Mouse (Mus musculus): ENCODE measurements at regions not wholly inside any gene's neighbourhood (a gene's known extent, or its start where the extent isn't known, plus 50 kb on each side); places are given as distances from the start of the nearest gene placed in this dataset.

DNA sequence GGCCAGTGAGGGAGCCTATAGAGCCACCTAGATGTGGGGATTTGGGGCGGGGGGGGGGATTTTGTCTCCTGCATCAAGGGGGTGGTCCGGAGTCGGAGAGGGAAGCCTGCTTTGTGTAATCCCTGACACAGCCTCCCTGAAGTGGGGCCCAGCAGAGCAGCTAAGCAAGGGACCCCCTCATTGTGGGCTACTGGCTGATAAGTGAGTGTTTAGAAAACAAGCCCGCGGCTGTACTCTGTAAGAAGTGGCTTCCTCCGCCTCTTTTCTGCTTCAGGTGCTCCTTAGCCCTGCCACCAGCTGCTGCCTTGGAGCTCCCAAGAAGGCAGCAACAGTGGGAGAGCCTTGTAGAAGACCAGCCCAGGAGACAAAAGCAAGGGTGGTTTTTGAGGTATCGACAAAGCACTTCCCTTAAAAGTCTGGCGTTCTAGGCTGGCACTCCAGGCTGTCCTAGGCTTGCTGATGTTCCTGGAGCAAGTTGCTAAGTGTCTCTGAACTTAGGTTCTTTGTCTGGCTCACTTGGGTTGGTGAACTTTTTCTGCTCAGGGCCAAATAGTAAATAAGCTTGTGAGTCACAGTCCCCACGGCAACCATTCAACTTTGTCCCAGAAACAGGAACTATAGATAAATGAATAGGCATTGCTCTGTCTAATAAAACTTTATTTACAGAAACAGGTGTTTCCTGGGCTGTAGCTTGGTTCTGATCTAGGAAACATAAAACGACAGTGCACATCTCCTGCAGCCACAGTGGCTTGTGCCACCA lies 94.3 kb upstream of the Med13l start:
- Histone ChIP-seq H3K4me1 (ENCODE audit: control insufficient read depth, insufficient read depth, low read length) (peaks cover 13% of the 10 kb centered on the region), H3K9ac (ENCODE audit: low read depth, low read length) (0 out of 2 replicates have a peak overlapping the region, but pooled peaks have one; percentile 31), H3K36me3 (ENCODE audit: control insufficient read depth, insufficient read depth, low read length) (no peaks in the 10 kb centered on the region), H3K27ac (ENCODE audit: low read depth, low read length) (peak overlapping the region; percentile 60), H3K9me3 (ENCODE audit: control insufficient read depth, low read length) (no peaks in the 10 kb centered on the region), H3K4me2 (replicated peaks; ENCODE audit: low read depth, low read length) (peak overlapping the region; percentile 44), H3K4me3 (ENCODE audit: low read length) (peak overlapping the region; percentile 22; the same call in 1 of the 2 replicates), H3K27me3 (ENCODE audit: control insufficient read depth, insufficient read depth, low read length) (no peaks in the 10 kb centered on the region; the same call in 1 of the 2 replicates)
- no peak for ATAC-seq (ENCODE audit: low FRiP score, low TSS enrichment)
- 19% methylated on average over 10 of the region's 10 CpGs for WGBS

GRCm38 (mm10) chr5:118468739-118469138 lies 91.7 kb upstream of the Med13l start:
- no peak for ATAC-seq (ENCODE audit: low FRiP score, low TSS enrichment)
- H3K4me3 ChIP-seq (ENCODE audit: low read length) = no peak overlapping the region
- no peak overlapping the region for H3K4me2 ChIP-seq (replicated peaks; ENCODE audit: low read depth, low read length)
- WGBS = 45% methylated on average over 4 of the region's 4 CpGs
- H3K27me3 ChIP-seq (ENCODE audit: control insufficient read depth, insufficient read depth, low read length) = no peaks in the 10 kb centered on the region; the same call in 1 of the 2 replicates
- no peaks in the 10 kb centered on the region for H3K36me3 ChIP-seq (ENCODE audit: control insufficient read depth, insufficient read depth, low read length)
- H3K4me1 ChIP-seq (ENCODE audit: control insufficient read depth, insufficient read depth, low read length) = peaks cover 13% of the 10 kb centered on the region
- H3K27ac ChIP-seq (ENCODE audit: low read depth, low read length) = no peak overlapping the region
- H3K9ac ChIP-seq (ENCODE audit: low read depth, low read length) = no peak overlapping the region
- no peaks in the 10 kb centered on the region for H3K9me3 ChIP-seq (ENCODE audit: control insufficient read depth, low read length)

DNA sequence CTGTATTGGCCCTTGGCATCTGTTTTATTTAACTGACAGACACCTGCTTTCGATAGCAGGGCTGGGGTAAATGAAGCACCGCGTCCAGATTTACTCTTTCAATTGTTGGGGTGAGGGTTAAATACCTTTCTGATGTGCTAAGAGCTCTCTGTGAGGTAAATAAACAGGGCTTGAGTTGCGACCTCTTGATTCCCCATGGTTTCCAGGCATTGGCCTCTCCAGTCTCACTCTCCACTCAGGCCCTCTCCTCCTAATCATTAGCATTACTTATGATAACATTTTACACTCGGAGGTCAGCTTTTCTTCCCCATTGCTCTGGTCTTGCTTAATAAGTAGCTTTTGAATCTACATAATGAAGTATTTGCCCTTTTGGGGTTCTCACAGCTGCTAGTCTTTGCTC lies 88.9 kb upstream of the Med13l start:
- Histone ChIP-seq H3K4me2 (replicated peaks; ENCODE audit: low read depth, low read length) (no peak overlapping the region), H3K4me1 (ENCODE audit: control insufficient read depth, insufficient read depth, low read length) (no peaks in the 10 kb centered on the region)

DNA sequence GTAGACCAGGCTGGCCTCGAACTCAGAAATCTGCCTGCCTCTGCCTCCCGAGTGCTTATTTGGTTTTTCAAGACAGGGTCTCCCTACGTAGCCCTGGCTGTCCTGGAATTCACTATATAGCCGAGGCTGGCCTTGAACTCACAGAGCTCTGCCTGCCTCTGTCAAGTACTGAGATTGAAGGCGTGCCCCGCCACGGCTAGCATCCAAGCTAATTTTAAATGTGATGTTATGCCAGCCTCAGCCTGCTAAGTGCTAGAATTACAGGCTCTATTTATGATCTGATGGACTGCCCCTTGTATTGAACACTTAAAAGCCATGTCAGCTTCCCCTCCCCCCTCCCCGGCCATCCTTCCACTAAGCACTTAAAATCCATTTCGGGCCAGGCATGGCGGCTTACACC lies 88.2 kb upstream of the Med13l start:
- no peak overlapping the region for H3K4me3 ChIP-seq (ENCODE audit: low read length)
- no peak for ATAC-seq (ENCODE audit: low FRiP score, low TSS enrichment)
- no peaks in the 10 kb centered on the region for H3K27me3 ChIP-seq (ENCODE audit: control insufficient read depth, insufficient read depth, low read length)
- H3K9ac ChIP-seq (ENCODE audit: low read depth, low read length) = no peak overlapping the region
- no peaks in the 10 kb centered on the region for H3K9me3 ChIP-seq (ENCODE audit: control insufficient read depth, low read length)
- no peaks in the 10 kb centered on the region for H3K36me3 ChIP-seq (ENCODE audit: control insufficient read depth, insufficient read depth, low read length)
- H3K27ac ChIP-seq (ENCODE audit: low read depth, low read length) = no peak overlapping the region
- no peaks in the 10 kb centered on the region for H3K4me1 ChIP-seq (ENCODE audit: control insufficient read depth, insufficient read depth, low read length)
- H3K4me2 ChIP-seq (replicated peaks; ENCODE audit: low read depth, low read length) = no peak overlapping the region
- WGBS = 91% methylated on average over 10 of the region's 10 CpGs

More for the DNA sequence above, 88.9 kb upstream of the Med13l start:
- Histone ChIP-seq H3K27ac (ENCODE audit: low read depth, low read length) (no peak overlapping the region), H3K36me3 (ENCODE audit: control insufficient read depth, insufficient read depth, low read length) (no peaks in the 10 kb centered on the region), H3K9ac (ENCODE audit: low read depth, low read length) (no peak overlapping the region), H3K27me3 (ENCODE audit: control insufficient read depth, insufficient read depth, low read length) (no peaks in the 10 kb centered on the region), H3K9me3 (ENCODE audit: control insufficient read depth, low read length) (no peaks in the 10 kb centered on the region), H3K4me3 (ENCODE audit: low read length) (no peak overlapping the region)
- ATAC-seq (ENCODE audit: low FRiP score, low TSS enrichment) = no peak
- WGBS = 52% methylated on average over 5 of the region's 5 CpGs

DNA sequence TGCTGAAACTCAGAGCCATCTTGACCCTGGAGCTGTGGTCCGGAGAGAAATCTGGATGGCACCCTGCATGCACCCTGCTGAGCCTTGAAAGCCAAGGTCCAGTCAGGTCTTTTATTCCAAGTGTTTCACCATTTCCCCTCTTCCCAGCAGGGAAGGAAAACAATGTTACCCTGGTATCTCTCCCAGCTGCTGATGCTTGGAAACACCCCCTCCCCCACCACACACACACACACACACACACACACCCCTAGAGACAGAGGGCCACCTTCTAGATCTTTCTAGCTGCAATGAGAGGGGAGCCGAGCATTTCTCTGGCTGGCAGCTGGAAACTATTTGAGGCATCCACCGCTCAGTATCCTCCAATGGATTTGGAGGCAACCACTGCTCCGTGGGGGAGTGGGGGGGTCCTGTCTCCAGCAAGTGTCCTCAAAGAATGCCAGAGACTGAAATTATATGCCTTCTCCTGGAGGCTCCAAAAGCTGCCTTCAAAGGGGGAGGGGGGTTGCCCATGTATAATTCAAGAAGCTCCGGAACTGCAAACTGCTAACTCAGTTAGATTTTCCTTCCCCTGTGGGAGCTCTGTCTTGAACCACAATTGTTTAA lies 87.2 kb upstream of the Med13l start:
- H3K27me3 ChIP-seq (ENCODE audit: control insufficient read depth, insufficient read depth, low read length) = no peaks in the 10 kb centered on the region
- no peak overlapping the region for H3K4me2 ChIP-seq (replicated peaks; ENCODE audit: low read depth, low read length)
- H3K27ac ChIP-seq (ENCODE audit: low read depth, low read length) = no peak overlapping the region
- H3K9ac ChIP-seq (ENCODE audit: low read depth, low read length) = no peak overlapping the region
- no peak overlapping the region for H3K4me3 ChIP-seq (ENCODE audit: low read length)
- no peak for ATAC-seq (ENCODE audit: low FRiP score, low TSS enrichment)
- peaks cover 6% of the 10 kb centered on the region; the same call in 1 of the 2 replicates for H3K4me1 ChIP-seq (ENCODE audit: control insufficient read depth, insufficient read depth, low read length)
- no peaks in the 10 kb centered on the region for H3K36me3 ChIP-seq (ENCODE audit: control insufficient read depth, insufficient read depth, low read length)
- no peaks in the 10 kb centered on the region for H3K9me3 ChIP-seq (ENCODE audit: control insufficient read depth, low read length)
- WGBS = 51% methylated on average over 5 of the region's 5 CpGs

DNA sequence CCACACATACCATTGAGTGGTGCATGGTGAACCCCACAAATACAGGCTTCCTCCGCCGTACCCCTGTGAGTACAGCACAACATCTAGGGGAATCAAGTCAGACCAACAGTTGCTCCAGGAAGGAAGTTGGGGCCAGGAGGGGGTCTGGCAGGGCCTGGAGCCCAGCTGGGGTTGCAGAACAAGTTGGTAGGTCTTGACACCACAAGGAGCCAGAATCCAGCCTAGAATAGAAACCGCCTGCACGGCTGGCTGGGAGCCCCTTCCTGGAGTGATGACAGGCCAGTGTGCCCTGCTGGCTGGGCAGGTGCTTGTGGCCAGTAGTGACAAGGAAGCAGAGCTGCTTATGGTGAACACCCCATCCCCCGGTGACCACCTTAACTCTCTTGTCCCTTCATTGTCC lies 83.9 kb upstream of the Med13l start:
- Histone ChIP-seq H3K4me1 (ENCODE audit: control insufficient read depth, insufficient read depth, low read length) (peaks cover 6% of the 10 kb centered on the region; the same call in 1 of the 2 replicates), H3K27ac (ENCODE audit: low read depth, low read length) (no peak overlapping the region), H3K4me3 (ENCODE audit: low read length) (no peak overlapping the region), H3K4me2 (replicated peaks; ENCODE audit: low read depth, low read length) (no peak overlapping the region), H3K27me3 (ENCODE audit: control insufficient read depth, insufficient read depth, low read length) (no peaks in the 10 kb centered on the region), H3K9me3 (ENCODE audit: control insufficient read depth, low read length) (no peaks in the 10 kb centered on the region), H3K9ac (ENCODE audit: low read depth, low read length) (no peak overlapping the region), H3K36me3 (ENCODE audit: control insufficient read depth, insufficient read depth, low read length) (no peaks in the 10 kb centered on the region)
- 80% methylated on average over 5 of the region's 5 CpGs for WGBS
- no peak for ATAC-seq (ENCODE audit: low FRiP score, low TSS enrichment)

- H3K36me3 ChIP-seq (ENCODE audit: control insufficient read depth, insufficient read depth, low read length) = no peaks in the 10 kb centered on the region
- 54% methylated on average over 19 of the region's 19 CpGs for WGBS
- H3K9me3 ChIP-seq (ENCODE audit: control insufficient read depth, low read length) = no peaks in the 10 kb centered on the region
- peak overlapping the region; percentile 22; the same call in 1 of the 2 replicates for H3K4me3 ChIP-seq (ENCODE audit: low read length)
- no peaks in the 10 kb centered on the region for H3K27me3 ChIP-seq (ENCODE audit: control insufficient read depth, insufficient read depth, low read length)
- no peak overlapping the region for H3K27ac ChIP-seq (ENCODE audit: low read depth, low read length)
- H3K4me1 ChIP-seq (ENCODE audit: control insufficient read depth, insufficient read depth, low read length) = peaks cover 6% of the 10 kb centered on the region; the same call in 1 of the 2 replicates
- no peak for ATAC-seq (ENCODE audit: low FRiP score, low TSS enrichment)
- peak overlapping the region; percentile 40 for H3K4me2 ChIP-seq (replicated peaks; ENCODE audit: low read depth, low read length)
- peak overlapping the region; percentile 34; the same call in 1 of the 2 replicates for H3K9ac ChIP-seq (ENCODE audit: low read depth, low read length)
These were observed 83.1 kb upstream of the Med13l start for GRCm38 (mm10) chr5:118477131-118478119.

DNA sequence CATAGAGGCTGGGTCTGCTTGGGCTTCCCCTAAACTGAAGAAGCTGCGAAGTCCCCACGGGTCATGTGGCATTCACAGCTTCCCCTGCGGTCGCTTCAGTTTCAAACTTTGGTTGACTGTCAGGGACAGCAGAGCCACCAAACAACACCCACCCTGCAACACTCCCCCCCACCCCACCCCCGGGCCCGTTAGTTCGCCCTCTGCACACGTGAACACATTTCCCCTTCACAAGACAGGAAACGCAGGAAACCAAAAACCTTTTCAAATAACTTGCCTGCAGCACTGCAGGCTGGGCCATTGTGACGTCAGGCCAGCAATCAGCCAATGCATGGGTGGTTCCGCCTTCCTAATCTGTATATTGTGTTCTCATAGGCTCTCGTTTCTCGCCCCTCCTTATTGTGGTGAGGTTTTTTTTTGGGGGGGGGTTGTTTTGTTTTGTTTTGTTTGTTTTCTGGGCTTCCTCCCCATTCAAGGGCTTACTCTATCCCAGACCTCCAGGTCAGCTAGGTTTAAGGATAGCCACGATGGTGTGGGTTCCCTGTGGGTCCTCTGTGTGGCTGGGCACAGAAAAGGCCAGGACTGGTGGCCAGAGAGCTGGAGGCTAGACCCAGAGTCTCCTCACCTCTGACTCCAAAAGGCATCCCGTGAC lies 82.2 kb upstream of the Med13l start:
- Histone ChIP-seq H3K9ac (ENCODE audit: low read depth, low read length) (peak overlapping the region; percentile 34; the same call in 1 of the 2 replicates), H3K4me2 (replicated peaks; ENCODE audit: low read depth, low read length) (peak overlapping the region; percentile 40), H3K27me3 (ENCODE audit: control insufficient read depth, insufficient read depth, low read length) (no peaks in the 10 kb centered on the region), H3K4me3 (ENCODE audit: low read length) (peak overlapping the region; percentile 22; the same call in 1 of the 2 replicates), H3K27ac (ENCODE audit: low read depth, low read length) (no peak overlapping the region), H3K9me3 (ENCODE audit: control insufficient read depth, low read length) (no peaks in the 10 kb centered on the region), H3K4me1 (ENCODE audit: control insufficient read depth, insufficient read depth, low read length) (peaks cover 6% of the 10 kb centered on the region; the same call in 1 of the 2 replicates), H3K36me3 (ENCODE audit: control insufficient read depth, insufficient read depth, low read length) (no peaks in the 10 kb centered on the region)
- ATAC-seq (ENCODE audit: low FRiP score, low TSS enrichment) = peak; percentile 88
- 6% methylated on average over 15 of the region's 15 CpGs for WGBS
